Mouse (Mus musculus): ENCODE measurements at regions not wholly inside any gene's neighbourhood (a gene's known extent, or its start where the extent isn't known, plus 50 kb on each side); places are given as distances from the start of the nearest gene placed in this dataset.

- no peak overlapping the region for H3K27ac ChIP-seq (ENCODE audit: low read length)
- no peaks in the 10 kb centered on the region for H3K36me3 ChIP-seq (ENCODE audit: control insufficient read depth, insufficient read depth, low read length)
- 58% methylated on average over 2 of the region's 2 CpGs for WGBS
- no peak overlapping the region for H3K9ac ChIP-seq (ENCODE audit: low read length)
- no peaks in the 10 kb centered on the region for H3K9me3 ChIP-seq (ENCODE audit: control insufficient read depth, low read length)
- H3K27me3 ChIP-seq (ENCODE audit: control insufficient read depth, insufficient read depth, low read depth, low read length), result peaks cover 3% of the 10 kb centered on the region; the same call in 1 of the 2 replicates
- no peak overlapping the region for H3K4me3 ChIP-seq (ENCODE audit: low read length)
- ATAC-seq (ENCODE audit: low read depth), result no peak
- H3K4me1 ChIP-seq (replicated peaks; ENCODE audit: control insufficient read depth, insufficient read depth, low read length), result peaks cover 2% of the 10 kb centered on the region; the same call in 1 of the 2 replicates
- no peak overlapping the region for H3K4me2 ChIP-seq (ENCODE audit: low read depth, low read length)
Measured at GRCm38 (mm10) chr9:35350046-35350552, 70.8 kb upstream of the Cdon start.

DNA sequence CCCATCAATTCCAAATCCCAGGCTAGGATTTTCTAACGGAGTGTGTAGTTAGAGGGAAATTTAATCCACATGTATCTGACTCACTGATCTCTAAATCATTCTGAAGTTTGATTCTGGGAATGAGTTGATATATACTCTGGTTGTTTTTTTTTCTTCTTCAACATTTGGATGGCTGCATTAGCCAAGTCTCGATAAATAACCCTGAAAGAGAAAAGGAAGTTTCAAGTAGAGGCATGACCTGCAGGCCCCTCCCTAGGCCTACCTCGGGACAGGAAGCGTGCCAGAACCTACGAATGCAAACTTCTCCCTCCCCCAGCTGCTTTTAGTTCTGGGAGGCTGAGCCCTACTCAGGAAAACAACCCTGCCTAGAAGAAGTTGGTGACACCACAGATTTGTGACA is 69.4 kb upstream of the Cdon start:
- H3K27me3 ChIP-seq (ENCODE audit: control insufficient read depth, insufficient read depth, low read depth, low read length), result peaks cover 3% of the 10 kb centered on the region; the same call in 1 of the 2 replicates
- no peak overlapping the region for H3K27ac ChIP-seq (ENCODE audit: low read length)
- no peaks in the 10 kb centered on the region for H3K36me3 ChIP-seq (ENCODE audit: control insufficient read depth, insufficient read depth, low read length)
- no peak overlapping the region for H3K4me2 ChIP-seq (ENCODE audit: low read depth, low read length)
- H3K4me3 ChIP-seq (ENCODE audit: low read length), result no peak overlapping the region
- 59% methylated on average over 5 of the region's 5 CpGs for WGBS
- H3K9ac ChIP-seq (ENCODE audit: low read length), result no peak overlapping the region
- H3K4me1 ChIP-seq (replicated peaks; ENCODE audit: control insufficient read depth, insufficient read depth, low read length), result no peaks in the 10 kb centered on the region
- H3K9me3 ChIP-seq (ENCODE audit: control insufficient read depth, low read length), result no peaks in the 10 kb centered on the region
- ATAC-seq (ENCODE audit: low read depth), result no peak

- WGBS, result 37% methylated on average over 7 of the region's 7 CpGs
- H3K27ac ChIP-seq (ENCODE audit: low read length), result no peak overlapping the region
- peaks cover 4% of the 10 kb centered on the region for H3K4me1 ChIP-seq (replicated peaks; ENCODE audit: control insufficient read depth, insufficient read depth, low read length)
- H3K4me2 ChIP-seq (ENCODE audit: low read depth, low read length), result no peak overlapping the region
- no peak overlapping the region for H3K4me3 ChIP-seq (ENCODE audit: low read length)
- no peaks in the 10 kb centered on the region for H3K9me3 ChIP-seq (ENCODE audit: control insufficient read depth, low read length)
- no peak overlapping the region for H3K9ac ChIP-seq (ENCODE audit: low read length)
- H3K36me3 ChIP-seq (ENCODE audit: control insufficient read depth, insufficient read depth, low read length), result no peaks in the 10 kb centered on the region
- ATAC-seq (ENCODE audit: low read depth), result peak; percentile 36
- H3K27me3 ChIP-seq (ENCODE audit: control insufficient read depth, insufficient read depth, low read depth, low read length), result peaks cover 3% of the 10 kb centered on the region; the same call in 1 of the 2 replicates
Measured at GRCm38 (mm10) chr9:35354652-35355130, 66.2 kb upstream of the Cdon start.

DNA sequence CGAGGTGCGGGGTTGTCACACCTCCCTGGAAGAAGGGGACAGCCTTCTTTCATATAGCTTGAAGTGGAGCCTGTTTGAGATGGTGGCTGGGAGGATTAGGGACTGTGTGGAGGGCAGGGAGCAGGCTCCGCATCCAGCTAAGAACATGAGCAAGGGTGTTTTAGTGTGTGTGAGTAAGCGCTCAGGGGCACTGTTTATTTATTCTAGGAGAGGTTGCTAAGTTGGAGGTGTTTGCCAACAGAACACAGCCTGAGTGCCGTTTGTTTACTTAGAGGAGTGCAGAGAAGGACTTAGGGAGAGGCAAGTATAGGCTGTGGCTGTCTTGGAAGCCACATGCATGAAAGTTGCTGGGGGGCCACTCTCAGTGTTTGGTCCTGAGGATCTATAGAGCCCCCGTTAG is 61.2 kb upstream of the Cdon start:
- H3K4me2 ChIP-seq (ENCODE audit: low read depth, low read length), result no peak overlapping the region
- peak; percentile 83 for ATAC-seq (ENCODE audit: low read depth)
- no peak overlapping the region for H3K9ac ChIP-seq (ENCODE audit: low read length)
- peaks cover 19% of the 10 kb centered on the region for H3K4me1 ChIP-seq (replicated peaks; ENCODE audit: control insufficient read depth, insufficient read depth, low read length)
- H3K27ac ChIP-seq (ENCODE audit: low read length), result peak overlapping the region; percentile 68; the same call in 1 of the 2 replicates
- no peak overlapping the region for H3K4me3 ChIP-seq (ENCODE audit: low read length)
- WGBS, result 13% methylated on average over 6 of the region's 6 CpGs
- no peaks in the 10 kb centered on the region for H3K9me3 ChIP-seq (ENCODE audit: control insufficient read depth, low read length)
- no peaks in the 10 kb centered on the region for H3K27me3 ChIP-seq (ENCODE audit: control insufficient read depth, insufficient read depth, low read depth, low read length)
- H3K36me3 ChIP-seq (ENCODE audit: control insufficient read depth, insufficient read depth, low read length), result no peaks in the 10 kb centered on the region

DNA sequence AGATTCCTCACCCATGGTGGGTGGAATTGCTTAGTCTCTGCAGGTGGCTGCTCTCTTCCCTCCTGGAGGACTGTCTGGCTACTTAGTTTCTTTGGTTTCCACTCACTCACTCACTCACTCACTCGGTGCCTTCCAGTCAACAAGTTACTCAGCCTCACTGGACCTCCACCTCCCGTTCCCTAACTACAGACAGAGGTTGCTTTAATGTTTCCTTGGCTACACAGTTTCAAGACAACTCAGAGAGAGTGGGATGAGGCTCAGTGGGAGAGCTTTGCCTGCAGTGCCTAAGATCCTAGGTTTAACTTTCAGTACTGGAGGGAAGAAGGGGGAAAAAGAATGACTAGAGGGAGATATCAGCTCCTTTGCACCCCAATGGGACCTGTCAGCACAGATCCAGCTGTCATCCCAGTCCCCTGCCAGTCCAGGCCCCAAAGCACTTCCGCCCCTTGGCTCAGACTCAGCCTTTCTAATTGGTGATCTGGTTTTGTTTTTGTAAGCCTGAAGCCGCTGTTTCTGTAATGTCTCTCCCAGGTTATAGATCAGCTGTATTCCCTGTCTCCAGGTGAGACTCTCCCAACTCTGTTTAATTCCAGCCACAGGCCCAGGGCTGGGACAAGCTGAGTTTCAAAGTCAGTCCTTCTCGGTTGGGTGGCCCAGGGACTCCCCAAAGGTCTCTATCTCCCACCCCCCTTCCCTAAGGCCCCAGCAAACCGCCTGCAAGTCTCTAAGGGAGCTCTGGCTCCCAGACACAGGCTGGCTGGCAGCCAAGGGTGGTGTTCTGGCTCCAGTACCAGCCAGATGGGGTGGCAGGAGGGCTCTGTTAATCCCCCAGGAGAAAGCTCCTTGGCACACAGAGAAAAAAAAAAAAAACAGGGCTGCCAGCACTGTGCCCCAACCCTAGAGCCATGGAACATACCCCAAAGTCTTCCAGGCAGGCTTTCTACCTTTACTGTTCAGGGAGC is 60.5 kb upstream of the Cdon start:
- Histone ChIP-seq H3K27me3 (ENCODE audit: control insufficient read depth, insufficient read depth, low read depth, low read length) (no peaks in the 10 kb centered on the region), H3K4me3 (ENCODE audit: low read length) (no peak overlapping the region), H3K27ac (ENCODE audit: low read length) (peak overlapping the region; percentile 68; the same call in 1 of the 2 replicates), H3K4me1 (replicated peaks; ENCODE audit: control insufficient read depth, insufficient read depth, low read length) (peaks cover 19% of the 10 kb centered on the region), H3K9ac (ENCODE audit: low read length) (peak overlapping the region; percentile 47; the same call in 1 of the 2 replicates), H3K9me3 (ENCODE audit: control insufficient read depth, low read length) (no peaks in the 10 kb centered on the region), H3K36me3 (ENCODE audit: control insufficient read depth, insufficient read depth, low read length) (no peaks in the 10 kb centered on the region), H3K4me2 (ENCODE audit: low read depth, low read length) (no peak overlapping the region)
- peak; percentile 64 for ATAC-seq (ENCODE audit: low read depth)
- WGBS, result 15% methylated on average over 6 of the region's 6 CpGs

GRCm38 (mm10) chr9:35361432-35361831 is 59.5 kb upstream of the Cdon start:
- Histone ChIP-seq H3K27ac (ENCODE audit: low read length) (no peak overlapping the region), H3K4me2 (ENCODE audit: low read depth, low read length) (no peak overlapping the region), H3K36me3 (ENCODE audit: control insufficient read depth, insufficient read depth, low read length) (no peaks in the 10 kb centered on the region), H3K9me3 (ENCODE audit: control insufficient read depth, low read length) (no peaks in the 10 kb centered on the region), H3K9ac (ENCODE audit: low read length) (no peak overlapping the region), H3K4me1 (replicated peaks; ENCODE audit: control insufficient read depth, insufficient read depth, low read length) (peaks cover 19% of the 10 kb centered on the region), H3K4me3 (ENCODE audit: low read length) (no peak overlapping the region), H3K27me3 (ENCODE audit: control insufficient read depth, insufficient read depth, low read depth, low read length) (no peaks in the 10 kb centered on the region)
- 53% methylated on average over 4 of the region's 4 CpGs for WGBS
- 0 out of 2 replicates have a peak, but pooled peaks have one; percentile 26 for ATAC-seq (ENCODE audit: low read depth)

DNA sequence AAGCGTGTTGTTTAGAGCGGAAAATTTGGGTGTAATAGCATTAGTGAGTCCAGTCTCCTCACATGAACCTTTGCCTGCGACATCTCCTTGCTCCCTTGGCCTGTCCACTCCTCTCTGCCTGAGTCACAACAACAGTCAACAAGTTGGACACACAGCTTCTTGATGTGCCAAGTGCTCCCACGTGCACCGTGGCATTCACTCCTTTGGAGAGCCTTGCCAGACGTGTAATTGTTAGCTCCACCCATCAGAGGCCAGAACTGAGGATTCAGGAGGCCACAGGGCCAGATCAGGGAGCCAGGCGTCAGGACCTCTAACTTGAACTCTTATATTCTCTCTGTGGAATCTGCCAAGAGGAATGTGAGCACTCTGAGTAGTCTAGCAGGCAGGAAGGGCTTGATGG is 58.7 kb upstream of the Cdon start:
- 51% methylated on average over 7 of the region's 7 CpGs for WGBS
- Histone ChIP-seq H3K4me2 (ENCODE audit: low read depth, low read length) (no peak overlapping the region), H3K27ac (ENCODE audit: low read length) (no peak overlapping the region), H3K9me3 (ENCODE audit: control insufficient read depth, low read length) (no peaks in the 10 kb centered on the region), H3K4me3 (ENCODE audit: low read length) (no peak overlapping the region), H3K4me1 (replicated peaks; ENCODE audit: control insufficient read depth, insufficient read depth, low read length) (peaks cover 19% of the 10 kb centered on the region), H3K27me3 (ENCODE audit: control insufficient read depth, insufficient read depth, low read depth, low read length) (no peaks in the 10 kb centered on the region), H3K36me3 (ENCODE audit: control insufficient read depth, insufficient read depth, low read length) (no peaks in the 10 kb centered on the region), H3K9ac (ENCODE audit: low read length) (no peak overlapping the region)
- ATAC-seq (ENCODE audit: low read depth), result no peak

- Histone ChIP-seq H3K27ac (ENCODE audit: low read length) (no peak overlapping the region), H3K36me3 (ENCODE audit: control insufficient read depth, insufficient read depth, low read length) (no peaks in the 10 kb centered on the region), H3K9ac (ENCODE audit: low read length) (no peak overlapping the region), H3K4me3 (ENCODE audit: low read length) (no peak overlapping the region), H3K27me3 (ENCODE audit: control insufficient read depth, insufficient read depth, low read depth, low read length) (no peaks in the 10 kb centered on the region), H3K9me3 (ENCODE audit: control insufficient read depth, low read length) (no peaks in the 10 kb centered on the region), H3K4me2 (ENCODE audit: low read depth, low read length) (no peak overlapping the region), H3K4me1 (replicated peaks; ENCODE audit: control insufficient read depth, insufficient read depth, low read length) (peaks cover 19% of the 10 kb centered on the region)
- ATAC-seq (ENCODE audit: low read depth), result no peak
- 58% methylated on average over 5 of the region's 5 CpGs for WGBS
Measured at GRCm38 (mm10) chr9:35363079-35363478, 57.8 kb upstream of the Cdon start.

DNA sequence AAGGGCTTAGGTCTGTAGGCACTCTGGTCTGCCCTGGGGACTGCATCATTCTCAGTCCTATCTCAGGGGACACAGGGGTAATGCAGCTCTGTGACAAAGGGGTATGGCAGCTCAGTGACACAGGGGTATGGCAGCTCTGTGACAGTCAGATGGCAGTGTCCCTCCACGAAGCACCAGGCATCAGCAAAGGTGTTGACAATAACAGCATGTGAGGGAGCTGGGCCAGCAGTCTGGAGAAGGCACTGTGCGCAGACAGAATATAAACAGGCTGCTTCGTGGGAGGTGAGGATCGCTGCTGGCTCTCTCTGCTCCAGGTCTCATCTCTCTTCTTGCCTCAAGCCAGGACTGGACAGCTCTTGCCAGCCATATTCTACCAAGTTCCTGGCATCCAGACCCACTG is 57.0 kb upstream of the Cdon start:
- Histone ChIP-seq H3K9me3 (ENCODE audit: control insufficient read depth, low read length) (no peaks in the 10 kb centered on the region), H3K4me1 (replicated peaks; ENCODE audit: control insufficient read depth, insufficient read depth, low read length) (peaks cover 19% of the 10 kb centered on the region), H3K27ac (ENCODE audit: low read length) (no peak overlapping the region), H3K27me3 (ENCODE audit: control insufficient read depth, insufficient read depth, low read depth, low read length) (no peaks in the 10 kb centered on the region), H3K4me2 (ENCODE audit: low read depth, low read length) (no peak overlapping the region), H3K9ac (ENCODE audit: low read length) (no peak overlapping the region), H3K36me3 (ENCODE audit: control insufficient read depth, insufficient read depth, low read length) (no peaks in the 10 kb centered on the region), H3K4me3 (ENCODE audit: low read length) (no peak overlapping the region)
- no peak for ATAC-seq (ENCODE audit: low read depth)
- 46% methylated on average over 4 of the region's 4 CpGs for WGBS
